Mouse (Mus musculus) megakaryocyte, embryonic 14.5 days (primary cell): ENCODE measurements at regions not wholly inside any gene's neighbourhood (a gene's known extent, or its start where the extent isn't known, plus 50 kb on each side); places are given as distances from the start of the nearest gene placed in this dataset.

Experiments used
- FLI1 ChIP-seq: IDR thresholded peaks from 2 replicates; pipeline ENCODE4 v1.6.1; 2012; ENCODE audit warnings: low read length, inconsistent platforms, mixed read lengths
- GATA1 ChIP-seq: IDR thresholded peaks from 3 replicates; pipeline ENCODE4 v1.6.1; 2012; ENCODE audit warnings: mixed read lengths, low read length, inconsistent platforms, borderline replicate concordance

- TF ChIP-seq GATA1 (no peak), FLI1 (no peak)
Observed at GRCm38 (mm10) chr6:117280911-117281310, 112.6 kb downstream of the Cxcl12 start.
